Mouse (Mus musculus) lung, postnatal 4 days (tissue): ENCODE results near the gene Olfr1211.

ENCODE experiments used
- DNase-seq, 2 experiments: peaks; one replicate each; pipeline ENCODE4 v3.0.0; 2021

Olfr1211 gene

GRCm38 (mm10) chr2:88938011-88938410 is at the start of gene Olfr1211:
Gene Olfr1211 (minus strand): TSS chr2:88938111.
- no peak for DNase-seq

GRCm38 (mm10) chr2:88980181-88980580 is 42.3 kb upstream of the Olfr1211 start, which contains the start of gene Gm13762:
Gene Gm13762 (minus strand): TSS chr2:88980281.
- DNase-seq: no peak

GRCm38 (mm10) chr2:88953669-88954068 is 15.8 kb upstream of the Olfr1211 start, which contains the start of gene Olfr1212:
Gene Olfr1212 (plus strand): TSS chr2:88953969.
- DNase-seq: no peak

GRCm38 (mm10) chr2:88915057-88915456 is 22.9 kb downstream of the Olfr1211 start, which contains the start of gene Olfr1209:
Gene Olfr1209 (minus strand): TSS chr2:88915157.
- no peak for DNase-seq

GRCm38 (mm10) chr2:88902211-88902610 is 35.7 kb downstream of the Olfr1211 start, which contains the start of gene Olfr1208:
Gene Olfr1208 (minus strand): TSS chr2:88902311.
- no peak for DNase-seq
